15 mouse cellular contexts compared by ENCODE assay signal in genomic region chr3:28301378-28301777, GRCm38 (mm10). TPM values are rescaled to one million over a fixed set of nuclear protein-coding genes. Genes with fewer than 3 reads are reported as not detected.
DNase-seq lines count a peak whose midpoint lies in the region; ATAC-seq and TF ChIP-seq lines count a peak whose summit lies in the region.
"Had no signal": no experiment of that assay in that cellular context is flagged by ENCODE, and none has a peak within 500 bp of the region (broad histone marks: within the 10 kb centered on the region; RNA-seq: fewer than 3 reads in every experiment).

No protein-coding gene starts in this region.

- H3K4me2 ChIP-seq in heart, embryonic 14.5 days (ENCODE audit: low read length): peak overlapping the region; percentile 9; the same call in 1 of the 2 replicates
- H3K4me2 ChIP-seq in heart, embryonic 11.5 days: no peak overlapping the region
- peak overlapping the region; percentile 51 for H3K4me2 ChIP-seq in liver, embryonic 13.5 days
- H3K4me2 ChIP-seq: intestine, embryonic 15.5 days; midbrain, embryonic 13.5 days had no signal

- H3K9me3 ChIP-seq in heart, embryonic 14.5 days (ENCODE audit: control insufficient read depth, low read length): no peaks in the 10 kb centered on the region
- H3K9me3 ChIP-seq in heart, embryonic 11.5 days (replicated peaks; ENCODE audit: control insufficient read depth, low read length): no peaks in the 10 kb centered on the region
- H3K9me3 ChIP-seq in liver, embryonic 13.5 days (replicated peaks): no peaks in the 10 kb centered on the region
- H3K9me3 ChIP-seq: intestine, embryonic 15.5 days; midbrain, embryonic 13.5 days had no signal

- H3K27ac ChIP-seq in heart, embryonic 14.5 days (replicated peaks in 1 of 2; ENCODE audit: control insufficient read depth in 1 of 2, insufficient read depth in 1 of 2, low read depth in 2 of 2, low read length in 2 of 2): peak overlapping the region in 1 of 2 experiments; percentile 17; a peak in 1 of 4 replicates
- H3K27ac ChIP-seq in heart, embryonic 11.5 days (ENCODE audit: low read depth, low read length): no peak overlapping the region
- peak overlapping the region; percentile 64 for H3K27ac ChIP-seq in liver, embryonic 13.5 days
- no peak overlapping the region for H3K27ac ChIP-seq in kidney, adult 2 months (ENCODE audit: insufficient read depth, low read depth, low read length)
- H3K27ac ChIP-seq: intestine, embryonic 15.5 days; midbrain, embryonic 13.5 days had no signal

- WGBS in heart, embryonic 14.5 days: 15% methylated on average over 4 of the region's 4 CpGs
- WGBS in heart, embryonic 11.5 days (ENCODE audit: insufficient replicate concordance): 18% methylated on average over 4 of the region's 4 CpGs
- 9% methylated on average over 4 of the region's 4 CpGs for WGBS in liver, embryonic 13.5 days (ENCODE audit: insufficient replicate concordance)
- 57% methylated on average over 4 of the region's 4 CpGs for WGBS in kidney, adult 2 months

- no peak overlapping the region for H3K9ac ChIP-seq in heart, embryonic 14.5 days (ENCODE audit: low read length)
- no peak overlapping the region for H3K9ac ChIP-seq in heart, embryonic 11.5 days (ENCODE audit: low read depth, low read length)
- H3K9ac ChIP-seq in liver, embryonic 13.5 days: no peak overlapping the region
- H3K9ac ChIP-seq: intestine, embryonic 15.5 days; midbrain, embryonic 13.5 days had no signal

- ATAC-seq in heart, embryonic 14.5 days (ENCODE audit: insufficient number of reproducible peaks, insufficient read depth, low FRiP score, low read depth): no peak
- no peak; the same call in 1 of the 2 replicates for ATAC-seq in heart, embryonic 11.5 days (replicated peaks; ENCODE audit: insufficient number of reproducible peaks, low FRiP score, low TSS enrichment)
- ATAC-seq in liver, embryonic 13.5 days (ENCODE audit: low read depth): peak; percentile 95
- 0 out of 2 replicates have a peak, but pooled peaks have one; percentile 21 for ATAC-seq in megakaryocyte, adult 5-6 weeks (ENCODE audit: poor library complexity, severe bottlenecking)
- ATAC-seq: CD4-positive, CD25-positive, alpha-beta regulatory T cell, adult 4 months; intestine, embryonic 15.5 days; midbrain, embryonic 13.5 days had no signal

- DNase-seq in c-Kit-negative CD71-positive TER-119-positive erythroid progenitor cells, embryonic 14.5 days (ENCODE audit: low read depth, low spot score): peak; percentile 15
- peak; percentile 53 for DNase-seq in liver, embryonic 13.5 days
- DNase-seq in layer of hippocampus, adult 9-10 months (ENCODE audit: low spot score): no peak
- DNase-seq in kidney, adult 11 months: no peak
- DNase-seq in kidney, adult 2 months: no peak
- DNase-seq: gastrocnemius, postnatal 36 days; left cerebral cortex, postnatal 4 days; retina, postnatal 1 day; thymus, postnatal 14 days had no signal

- no peaks in the 10 kb centered on the region for H3K27me3 ChIP-seq in heart, embryonic 14.5 days (ENCODE audit: control insufficient read depth, insufficient read depth, low read length)
- H3K27me3 ChIP-seq in heart, embryonic 11.5 days (ENCODE audit: control insufficient read depth, insufficient read depth, low read length): no peaks in the 10 kb centered on the region
- H3K27me3 ChIP-seq in liver, embryonic 13.5 days: no peaks in the 10 kb centered on the region
- H3K27me3 ChIP-seq in kidney, adult 2 months (replicated peaks; ENCODE audit: control insufficient read depth, insufficient read depth, low read length): no peaks in the 10 kb centered on the region
- H3K27me3 ChIP-seq: intestine, embryonic 15.5 days; midbrain, embryonic 13.5 days had no signal

- peaks cover 9 to 12% of the 10 kb centered on the region in 2 experiments for H3K4me1 ChIP-seq in heart, embryonic 14.5 days (ENCODE audit: control insufficient read depth in 2 of 2, insufficient read depth in 2 of 2, low read length in 2 of 2)
- H3K4me1 ChIP-seq in heart, embryonic 11.5 days (ENCODE audit: control insufficient read depth, insufficient read depth, low read length): peaks cover 9% of the 10 kb centered on the region
- H3K4me1 ChIP-seq in liver, embryonic 13.5 days (replicated peaks): peaks cover 39% of the 10 kb centered on the region
- H3K4me1 ChIP-seq in kidney, adult 2 months (ENCODE audit: control insufficient read depth, insufficient read depth, low read length): no peaks in the 10 kb centered on the region
- H3K4me1 ChIP-seq: intestine, embryonic 15.5 days; midbrain, embryonic 13.5 days had no signal

- no peaks in the 10 kb centered on the region for H3K36me3 ChIP-seq in heart, embryonic 14.5 days (ENCODE audit: control insufficient read depth, insufficient read depth, low read length)
- no peaks in the 10 kb centered on the region for H3K36me3 ChIP-seq in heart, embryonic 11.5 days (ENCODE audit: control insufficient read depth, insufficient read depth, low read length)
- no peaks in the 10 kb centered on the region for H3K36me3 ChIP-seq in liver, embryonic 13.5 days
- no peaks in the 10 kb centered on the region for H3K36me3 ChIP-seq in kidney, adult 2 months (ENCODE audit: control insufficient read depth, insufficient read depth, low read length)
- H3K36me3 ChIP-seq: intestine, embryonic 15.5 days; midbrain, embryonic 13.5 days had no signal

- no peak overlapping the region for H3K4me3 ChIP-seq in heart, embryonic 14.5 days (ENCODE audit: control insufficient read depth in 1 of 2, insufficient read depth in 1 of 2, low read depth in 1 of 2, low read length in 2 of 2)
- H3K4me3 ChIP-seq in heart, embryonic 11.5 days (ENCODE audit: low read depth, low read length): no peak overlapping the region
- H3K4me3 ChIP-seq in liver, embryonic 13.5 days (replicated peaks): no peak overlapping the region
- no peak overlapping the region for H3K4me3 ChIP-seq in kidney, adult 2 months (ENCODE audit: insufficient read depth, low read depth, low read length)
- H3K4me3 ChIP-seq: intestine, embryonic 15.5 days; midbrain, embryonic 13.5 days had no signal

- TF ChIP-seq CTCF in kidney, adult 2 months (conservative IDR thresholded peaks at IDR 0.05; ENCODE audit: insufficient read depth, insufficient read length, low read depth, low read length): no peak

- TF ChIP-seq POLR2A in kidney, adult 2 months (IDR thresholded peaks at IDR 0.05; ENCODE audit: low read depth, low read length): no peak

RNA-seq across cellular contexts. Expression of gene Tnik, which starts 38.4 kb away (rescaled TPM):
- polyA plus RNA-seq in heart, embryonic 14.5 days (2014; fragmentation: Nextera tagmentation; extraction: Ambion mirVana): 12.9 and 13.7 TPM in 2 replicates
- polyA plus RNA-seq in heart, embryonic 11.5 days (2014; fragmentation: Nextera tagmentation; extraction: Ambion mirVana): 7.6 and 7.9 TPM in 2 replicates
- polyA plus RNA-seq in liver, embryonic 13.5 days (2015; fragmentation: Nextera tagmentation; extraction: Ambion mirVana): 1.8 and 2.6 TPM in 2 replicates
- 2.6 and 2.7 TPM in 2 replicates for total RNA-seq in megakaryocyte, adult 5-6 weeks (2015)
- total RNA-seq in megakaryocyte, adult 5-6 weeks (2017): 6.3 and 6.4 TPM in 2 replicates
- 0.45 and 0.83 TPM in 2 replicates for polyA plus RNA-seq in kidney, adult 2 months (2012; rRNA removed)

Comparison
In these comparisons a context has a peak if more than half of its experiments do, and no peak if none do; other contexts are left out.
1. ATAC-seq: peak in liver, embryonic 13.5 days (single experiment) and megakaryocyte, adult 5-6 weeks (single experiment); none in heart, embryonic 14.5 days (single experiment) and heart, embryonic 11.5 days (single experiment).
2. DNase-seq: peak in c-Kit-negative CD71-positive TER-119-positive erythroid progenitor cells, embryonic 14.5 days (single experiment) and liver, embryonic 13.5 days (single experiment); none in layer of hippocampus, adult 9-10 months (single experiment), kidney, adult 11 months (single experiment) and kidney, adult 2 months (single experiment).